Mouse (Mus musculus) kidney, postnatal 0 days (tissue): ENCODE results near the gene Ttc14. TPM values are rescaled to one million over a fixed set of nuclear protein-coding genes. Genes with fewer than 3 reads are reported as not detected.

Experiments
- ATAC-seq: fragments of 200-750 bp; cut with Nextera tagmentation; replicated peaks from 2 replicates; pipeline ENCODE4 v1.8.0; 2017; ENCODE audit warnings: low read depth, moderate number of reproducible peaks, moderate TSS enrichment, moderate library complexity; ENCODE audit not compliant: low FRiP score
- DNase-seq: peaks from one replicate; pipeline ENCODE4 v3.0.0-alpha.2; 2016; ENCODE audit warnings: low spot score
- H3K27ac ChIP-seq: fragments of 300-500 bp; sonication (generic); 2 replicates; pipeline ENCODE4 v1.5.1; 2014; ENCODE audit warnings: mild to moderate bottlenecking
- H3K27me3 ChIP-seq: fragments of 300-500 bp; sonication (generic); 2 replicates; pipeline ENCODE4 v1.6.1; 2014; ENCODE audit warnings: low read length, mixed read lengths; ENCODE audit not compliant: insufficient read depth
- H3K36me3 ChIP-seq: fragments of 300-500 bp; sonication (generic); 2 replicates; pipeline ENCODE4 v1.6.1; 2014; ENCODE audit warnings: low read length, mixed read lengths; ENCODE audit not compliant: insufficient read depth
- H3K4me1 ChIP-seq: fragments of 300-500 bp; sonication (generic); replicated peaks from 2 replicates; pipeline ENCODE4 v1.6.1; 2014; ENCODE audit warnings: antibody characterized with exemption, low read length, mixed read lengths; ENCODE audit not compliant: insufficient read depth
- H3K4me2 ChIP-seq: fragments of 300-500 bp; sonication (generic); 2 replicates; pipeline ENCODE4 v1.6.1; 2014; ENCODE audit warnings: mild to moderate bottlenecking, low read length, moderate library complexity, mixed read lengths
- H3K4me3 ChIP-seq: fragments of 300-500 bp; sonication (generic); replicated peaks from 2 replicates; pipeline ENCODE4 v1.5.1; 2014; ENCODE audit warnings: low read depth, low read length
- H3K9ac ChIP-seq: fragments of 300-500 bp; sonication (generic); 2 replicates; pipeline ENCODE4 v1.6.1; 2014; ENCODE audit warnings: low read depth, low read length
- H3K9me3 ChIP-seq: fragments of 300-500 bp; sonication (generic); replicated peaks from 2 replicates; pipeline ENCODE4 v1.6.1; 2016; ENCODE audit warnings: low read length, inconsistent platforms, mixed read lengths
- CTCF ChIP-seq: IDR thresholded peaks from 2 replicates; pipeline ENCODE4 v1.5.1; 2016; ENCODE audit warnings: antibody characterized with exemption, low read depth, mild to moderate bottlenecking, moderate library complexity
- WGBS: fragments of 180-500 bp; shearing (Covaris S2); extraction: QIAGEN DNeasy Blood & Tissue Kit; methylation state at CpG from one replicate; pipeline ENCODE4 v1.1.7; 2014; 5-methylcytosine and 5-hydroxymethylcytosine counted together
- polyA plus RNA-seq: library from polyadenylated mRNA; unstranded; fragments of >200 nt; fragmentation: Nextera tagmentation; extraction: Ambion mirVana; gene quantifications from 2 replicates; pipeline ENCODE4 v1.2.1, GENCODE M21; 2015

Gene Ttc14
- polyA plus RNA-seq, 1 experiment from 2014 or later: 53.5 TPM

DNA sequence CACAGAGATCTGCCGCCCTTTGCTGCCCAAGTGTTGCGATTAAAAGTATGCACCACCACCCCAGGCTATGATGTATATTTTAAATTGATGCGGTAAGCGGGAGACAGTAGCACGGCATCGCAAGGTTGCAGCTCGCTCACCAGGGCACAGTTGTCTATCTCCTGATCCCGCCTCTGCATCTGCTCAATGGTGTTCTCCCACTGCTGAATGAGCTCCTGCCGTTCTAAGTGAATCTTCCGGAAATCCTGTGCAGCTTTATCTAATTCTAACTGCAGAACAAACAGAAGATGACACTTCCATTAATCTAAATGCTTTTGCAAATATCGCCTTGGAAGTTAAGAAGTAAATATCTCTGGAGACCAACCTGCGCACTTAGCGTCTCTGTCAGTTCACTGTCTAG is 36.9 kb downstream of the Ttc14 start:
- H3K9me3 ChIP-seq: no peaks in the 10 kb centered on the region
- no peaks in the 10 kb centered on the region for H3K36me3 ChIP-seq
- no peaks in the 10 kb centered on the region for H3K4me1 ChIP-seq
- no peak for TF ChIP-seq CTCF
- no peak overlapping the region for H3K9ac ChIP-seq
- 90% methylated on average over 13 of the region's 13 CpGs for WGBS
- H3K4me3 ChIP-seq: no peak overlapping the region
- no peak overlapping the region for H3K4me2 ChIP-seq
- no peak overlapping the region for H3K27ac ChIP-seq
- no peaks in the 10 kb centered on the region for H3K27me3 ChIP-seq
- no peak for ATAC-seq
- no peak for DNase-seq

DNA sequence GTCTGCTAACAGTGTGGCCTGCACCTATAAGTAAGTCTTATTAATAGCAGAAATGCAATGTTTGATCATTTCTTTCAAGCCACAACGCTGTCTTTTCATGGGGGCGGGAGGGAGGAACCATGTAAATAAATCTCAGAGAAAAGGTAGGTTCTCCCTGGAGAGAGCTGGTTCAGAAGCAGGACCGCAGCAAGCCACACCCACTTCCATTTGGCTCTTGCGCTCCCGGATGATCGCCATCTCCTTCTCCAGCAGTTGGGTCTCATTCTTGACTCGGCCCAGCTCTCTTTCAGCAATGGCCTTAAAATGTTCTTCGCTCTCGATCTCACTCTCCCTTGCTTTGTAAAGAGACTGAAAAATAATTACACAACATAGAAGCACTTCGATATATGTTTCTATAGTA is 39.2 kb downstream of the Ttc14 start:
- 61% methylated on average over 10 of the region's 10 CpGs for WGBS
- H3K36me3 ChIP-seq: no peaks in the 10 kb centered on the region
- H3K9ac ChIP-seq: no peak overlapping the region
- no peak overlapping the region for H3K4me3 ChIP-seq
- no peak for TF ChIP-seq CTCF
- H3K4me2 ChIP-seq: peak overlapping the region; percentile 28; the same call in 1 of the 2 replicates
- ATAC-seq (no peak), DNase-seq (no peak)
- H3K27me3 ChIP-seq: no peaks in the 10 kb centered on the region
- H3K9me3 ChIP-seq: no peaks in the 10 kb centered on the region
- H3K4me1 ChIP-seq: no peaks in the 10 kb centered on the region
- no peak overlapping the region for H3K27ac ChIP-seq

DNA sequence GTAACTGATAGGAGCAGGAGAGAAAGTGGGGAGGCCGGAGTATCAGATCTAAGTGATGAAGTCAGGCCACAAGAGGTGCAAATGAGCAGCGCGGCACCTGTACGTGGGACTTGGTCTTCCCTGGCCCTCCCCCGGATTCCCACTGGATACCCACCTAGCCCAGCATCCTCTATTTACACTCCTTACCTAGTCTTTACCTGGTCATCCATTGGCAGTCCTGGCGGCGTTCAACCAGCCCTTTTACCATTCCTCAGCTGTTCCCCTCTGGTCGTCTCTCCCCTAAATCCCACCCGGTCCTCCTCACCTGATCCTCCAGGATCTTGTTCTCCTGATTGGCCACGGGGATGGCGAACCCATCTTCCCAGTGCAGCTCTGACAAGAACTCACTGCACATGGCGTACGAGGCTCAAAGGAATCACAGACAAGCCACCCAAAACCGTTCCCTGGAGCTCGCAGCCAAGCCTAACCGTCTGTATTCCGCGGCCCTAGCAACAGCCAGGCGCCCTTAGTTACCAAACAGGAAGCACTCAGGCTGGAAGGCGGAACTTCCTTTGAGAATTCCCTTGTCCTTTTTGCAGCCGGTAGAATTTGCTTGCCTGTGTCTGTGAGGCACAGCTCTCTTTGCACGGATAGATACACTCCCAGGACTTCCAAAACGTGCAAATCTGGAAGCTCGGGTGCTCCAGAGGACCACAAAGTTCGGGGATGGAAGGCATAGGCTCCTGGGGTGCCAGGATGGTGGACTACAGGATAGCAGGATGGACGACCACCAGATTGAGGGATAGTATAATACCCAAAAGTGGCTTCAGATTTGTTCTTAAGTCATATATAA is 44.4 kb downstream of the Ttc14 start, which contains the start of gene Ccdc39:
Gene Ccdc39, minus strand, starts transcription at position 510 of the 832 bp plus-strand sequence.
- peak; percentile 87; the same call in 1 of the 2 replicates for ATAC-seq
- H3K36me3 ChIP-seq: no peaks in the 10 kb centered on the region
- peak within 1 kb of the TSS; percentile 38 for H3K4me3 ChIP-seq
- TF ChIP-seq CTCF: no peak
- H3K27ac ChIP-seq: no peak within 1 kb of the TSS
- DNase-seq: peak; percentile 89
- H3K9ac ChIP-seq: peak within 1 kb of the TSS; percentile 61
- peak within 1 kb of the TSS; percentile 68 for H3K4me2 ChIP-seq
- H3K27me3 ChIP-seq: no peaks in the 10 kb centered on the region
- H3K4me1 ChIP-seq: no peaks in the 10 kb centered on the region
- no peaks in the 10 kb centered on the region for H3K9me3 ChIP-seq
- 4% methylated on average over 26 of the region's 26 CpGs for WGBS

DNA sequence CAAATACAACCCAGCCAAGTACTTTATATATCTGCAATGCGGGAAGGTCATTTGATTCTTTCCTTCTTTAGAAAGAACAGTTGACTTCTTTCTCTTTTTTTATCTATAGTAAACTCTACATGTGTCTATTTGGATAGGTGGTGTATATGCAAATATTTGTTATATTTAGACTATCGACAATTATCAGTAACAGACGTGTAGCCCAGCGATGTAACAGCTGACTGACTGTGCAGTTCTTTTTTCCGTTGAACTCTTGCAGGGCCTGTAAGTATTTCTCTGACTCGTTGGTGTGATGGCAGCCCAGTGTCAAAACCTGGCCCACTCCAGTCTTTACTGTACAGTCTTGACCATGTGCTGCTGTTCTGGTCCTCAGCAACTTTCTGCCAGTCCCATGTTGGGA is 47.0 kb downstream of the Ttc14 start:
- DNase-seq (no peak), ATAC-seq (no peak)
- H3K36me3 ChIP-seq: no peaks in the 10 kb centered on the region
- H3K9me3 ChIP-seq: no peaks in the 10 kb centered on the region
- 83% methylated on average over 6 of the region's 6 CpGs for WGBS
- no peak overlapping the region for H3K4me3 ChIP-seq
- H3K4me2 ChIP-seq: no peak overlapping the region
- no peak overlapping the region for H3K9ac ChIP-seq
- no peak overlapping the region for H3K27ac ChIP-seq
- no peak for TF ChIP-seq CTCF
- H3K27me3 ChIP-seq: no peaks in the 10 kb centered on the region
- no peaks in the 10 kb centered on the region for H3K4me1 ChIP-seq

DNA sequence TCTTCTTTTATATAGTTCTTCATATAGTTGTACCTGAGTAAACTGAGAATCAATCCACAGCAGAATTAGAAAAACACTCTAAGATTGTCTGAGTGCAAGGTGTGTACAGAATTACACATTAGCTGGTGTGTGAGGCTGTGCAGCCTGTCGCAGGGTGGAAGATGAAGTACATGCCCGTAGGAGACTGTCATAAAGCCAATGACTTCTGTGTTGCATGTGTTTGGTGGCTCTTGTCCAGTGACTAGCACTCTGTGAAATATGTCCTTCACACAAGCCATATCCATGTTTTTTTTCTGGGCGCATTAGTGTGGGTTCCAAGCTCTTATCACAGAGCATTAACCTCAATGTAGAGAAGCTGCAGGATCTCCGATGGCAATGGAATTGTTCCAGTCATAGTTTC is 51.2 kb downstream of the Ttc14 start:
- no peak for TF ChIP-seq CTCF
- H3K27me3 ChIP-seq: no peaks in the 10 kb centered on the region
- H3K9ac ChIP-seq: no peak overlapping the region
- H3K36me3 ChIP-seq: no peaks in the 10 kb centered on the region
- WGBS: 89% methylated on average over 4 of the region's 4 CpGs
- no peak overlapping the region for H3K4me2 ChIP-seq
- H3K27ac ChIP-seq: no peak overlapping the region
- H3K4me1 ChIP-seq: no peaks in the 10 kb centered on the region
- no peak overlapping the region for H3K4me3 ChIP-seq
- no peak for ATAC-seq
- no peaks in the 10 kb centered on the region for H3K9me3 ChIP-seq
- DNase-seq: no peak

DNA sequence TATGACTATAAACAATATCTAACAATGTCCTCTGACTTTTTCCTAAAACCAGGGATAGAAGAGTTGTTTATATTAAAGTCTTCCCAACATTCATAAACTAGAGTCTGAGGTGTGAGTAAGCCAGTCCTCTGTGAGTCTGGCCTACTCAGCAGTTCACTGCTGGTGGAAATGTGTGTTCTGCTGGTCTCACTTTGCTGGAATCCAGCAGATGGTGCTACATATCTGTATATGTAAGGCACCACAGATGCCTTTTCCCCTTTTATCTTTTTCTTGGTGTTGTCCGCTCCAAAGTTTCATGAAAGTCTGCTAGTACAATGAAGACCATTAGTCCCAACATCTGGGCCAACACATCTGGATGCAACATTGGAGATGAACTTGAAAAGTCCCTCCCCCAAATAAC is 53.4 kb downstream of the Ttc14 start:
- ATAC-seq: no peak
- no peaks in the 10 kb centered on the region for H3K4me1 ChIP-seq
- no peak overlapping the region for H3K4me3 ChIP-seq
- H3K27ac ChIP-seq: no peak overlapping the region
- peak; percentile 30; the same call in 1 of the 2 replicates for TF ChIP-seq CTCF
- H3K9ac ChIP-seq: no peak overlapping the region
- no peak overlapping the region for H3K4me2 ChIP-seq
- 63% methylated on average over 1 of the region's 1 CpGs for WGBS
- no peaks in the 10 kb centered on the region for H3K27me3 ChIP-seq
- DNase-seq: peak; percentile 2
- H3K9me3 ChIP-seq: no peaks in the 10 kb centered on the region
- no peaks in the 10 kb centered on the region for H3K36me3 ChIP-seq

DNA sequence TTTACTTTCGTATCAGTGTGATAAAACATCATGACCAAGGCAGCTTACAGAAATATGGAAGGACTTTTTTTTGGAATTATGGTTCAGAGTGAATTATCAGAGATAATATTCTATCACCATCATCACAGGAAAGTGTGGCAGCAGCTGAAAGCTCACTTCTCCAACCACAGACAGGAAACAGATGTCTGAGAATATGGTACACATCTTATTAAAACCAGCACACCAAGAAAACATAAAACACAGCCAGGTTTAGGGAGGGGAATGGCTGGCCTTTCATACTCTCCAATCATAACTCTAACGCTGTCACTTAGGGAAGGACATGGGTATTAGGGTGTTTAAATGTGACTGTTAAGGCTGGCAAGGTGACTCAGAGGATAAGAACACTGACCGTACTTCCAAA is 59.3 kb downstream of the Ttc14 start:
- DNase-seq: no peak
- 83% methylated on average over 3 of the region's 3 CpGs for WGBS
- Histone ChIP-seq H3K27ac (no peak overlapping the region), H3K9me3 (no peaks in the 10 kb centered on the region), H3K9ac (no peak overlapping the region), H3K4me2 (no peak overlapping the region), H3K27me3 (no peaks in the 10 kb centered on the region), H3K4me3 (no peak overlapping the region), H3K36me3 (no peaks in the 10 kb centered on the region), H3K4me1 (no peaks in the 10 kb centered on the region)
- ATAC-seq: no peak
- no peak for TF ChIP-seq CTCF
